Mouse (Mus musculus) myocyte (in vitro differentiated cells): ENCODE measurements around the gene Kcne4.

Source experiments
- CEBPB ChIP-seq: IDR thresholded peaks from 2 replicates; pipeline ENCODE4 v1.6.1; 2011; ENCODE audit warnings: mild to moderate bottlenecking, moderate library complexity; ENCODE audit not compliant: poor library complexity, insufficient read depth, severe bottlenecking
- E2F4 ChIP-seq: IDR thresholded peaks from one replicate; pipeline ENCODE4 v1.6.1; 2011; ENCODE audit warnings: mild to moderate bottlenecking, control low read depth, moderate library complexity; ENCODE audit not compliant: insufficient read depth
- MAX ChIP-seq: IDR thresholded peaks from one replicate; pipeline ENCODE4 v1.6.1; 2011; ENCODE audit warnings: low read depth, mild to moderate bottlenecking, control low read depth
- POLR2A ChIP-seq: IDR thresholded peaks from one replicate; pipeline ENCODE4 v1.6.1; 2011; ENCODE audit warnings: low read depth, mild to moderate bottlenecking, control low read depth, moderate library complexity; ENCODE audit not compliant: insufficient read length
- POLR2AphosphoS2 ChIP-seq: IDR thresholded peaks from one replicate; pipeline ENCODE4 v1.6.1; 2011; ENCODE audit warnings: low read depth, control low read depth; ENCODE audit not compliant: insufficient read length
- TCF3 ChIP-seq: IDR thresholded peaks from one replicate; pipeline ENCODE4 v1.6.1; 2011; ENCODE audit warnings: low read depth, control low read depth; ENCODE audit not compliant: insufficient read length
- USF1 ChIP-seq: IDR thresholded peaks from one replicate; pipeline ENCODE4 v1.6.1; 2011; ENCODE audit warnings: low read depth, mild to moderate bottlenecking, control low read depth, moderate library complexity

- no peak for TF ChIP-seq TCF3
- TF ChIP-seq POLR2AphosphoS2: no peak
- no peak for TF ChIP-seq E2F4
- TF ChIP-seq MAX: no peak
- no peak for TF ChIP-seq USF1
- no peak for TF ChIP-seq POLR2A
- TF ChIP-seq CEBPB: no peak
These were observed 26.8 kb upstream of the Kcne4 start for GRCm38 (mm10) chr1:78789744-78790143.
